Mouse (Mus musculus) embryo, embryonic 10.5 days (tissue): ENCODE measurements around the gene Gm10668.
"Not testable (repeated sequence)": the region's sequence is repeated elsewhere in the genome, so short reads cannot be mapped to it uniquely, and the experiment has no call there.

Source experiments
- DNase-seq: peaks from one replicate; pipeline ENCODE4 v3.0.0-alpha.2; 2015; ENCODE audit warnings: low spot score

Gene Gm10668

DNA sequence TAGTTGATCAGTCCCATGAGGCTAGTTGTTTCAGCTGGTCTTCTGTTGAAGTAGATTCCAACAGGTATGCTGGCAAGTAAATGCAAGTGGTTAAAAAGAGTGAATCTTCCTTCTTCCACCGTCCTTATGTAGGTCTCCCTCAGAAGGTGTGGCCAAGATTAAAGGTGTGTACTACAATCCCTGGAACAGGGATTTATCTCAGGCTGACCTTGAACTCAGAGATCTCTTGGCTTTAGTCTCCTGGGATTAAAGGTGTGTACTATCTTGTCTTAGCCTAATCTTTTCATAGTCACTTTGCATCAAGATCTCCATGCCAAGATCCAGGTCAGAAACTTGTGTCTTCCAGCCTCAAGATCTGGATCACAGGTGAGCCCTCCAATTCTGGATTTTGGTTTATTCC is at the start of gene Gm10668:
Gene Gm10668, minus strand, starts transcription at position 101 of the 400 bp plus-strand sequence.
- DNase-seq = not testable (repeated sequence)

DNA sequence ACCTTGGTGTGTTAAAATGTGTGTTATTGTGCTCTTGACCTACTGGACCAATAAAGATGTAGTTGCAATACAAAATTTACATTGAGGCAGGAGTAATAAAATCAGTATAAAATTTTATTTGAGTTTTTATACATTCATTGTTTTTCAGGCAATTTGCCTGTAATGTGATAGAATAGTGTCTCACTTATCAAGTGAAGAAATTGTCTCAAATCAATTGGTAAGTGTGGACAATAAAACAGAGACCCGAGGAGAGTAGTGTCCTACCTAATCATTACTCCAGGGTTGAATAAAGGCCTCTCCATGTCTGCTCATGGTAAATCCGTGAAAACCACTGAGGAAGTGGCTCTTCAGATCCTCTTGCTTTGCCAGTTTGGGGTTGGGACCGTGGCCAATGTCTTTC is 40.5 kb upstream of the Gm10668 start, which contains the start of gene Vmn1r112:
Gene Vmn1r112, plus strand, starts transcription at position 301 of the 400 bp plus-strand sequence.
- not testable (repeated sequence) for DNase-seq

DNA sequence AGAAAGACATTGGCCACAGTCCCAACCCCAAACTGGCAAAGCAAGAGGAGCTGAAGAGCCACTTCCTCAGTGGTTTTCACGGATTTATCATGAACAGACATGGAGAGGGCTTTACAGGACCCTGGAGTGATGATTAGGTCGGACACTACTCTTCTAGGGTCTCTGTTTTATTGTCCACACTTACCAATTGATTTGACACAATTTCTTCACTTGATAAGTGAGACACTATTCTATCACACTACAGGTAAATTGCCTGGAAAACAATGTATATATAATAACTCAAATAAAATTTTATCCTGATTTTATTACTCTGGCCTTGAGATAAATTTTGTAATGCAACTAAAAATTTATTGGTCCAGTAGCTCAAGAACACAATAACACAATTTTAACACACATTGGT is 27.3 kb downstream of the Gm10668 start, which contains the start of gene Vmn1r111:
Gene Vmn1r111, minus strand, starts transcription at position 101 of the 400 bp plus-strand sequence.
- DNase-seq = not testable (repeated sequence)
